Mouse (Mus musculus) forebrain, embryonic 14.5 days (tissue): ENCODE results near the gene Myof. TPM values are rescaled to one million over a fixed set of nuclear protein-coding genes. Genes with fewer than 3 reads are reported as not detected.

Source experiments
- ATAC-seq: fragments of 200-750 bp; cut with Nextera tagmentation; 2 replicates; pipeline ENCODE4 v1.8.0; 2017; ENCODE audit warnings: mild to moderate bottlenecking, moderate library complexity
- DNase-seq: peaks from one replicate; pipeline ENCODE4 v3.0.0-alpha.2; 2015; ENCODE audit warnings: low spot score
- H3K27ac ChIP-seq: fragments of 300-500 bp; sonication (generic); 2 replicates; pipeline ENCODE4 v1.5.1; 2014; ENCODE audit warnings: low read depth, mild to moderate bottlenecking, control low read depth, low read length, moderate library complexity
- H3K27me3 ChIP-seq: fragments of 300-500 bp; sonication (generic); replicated peaks from 2 replicates; pipeline ENCODE4 v1.6.1; 2014; ENCODE audit warnings: low read length, control low read depth, mixed read lengths; ENCODE audit not compliant: control insufficient read depth, insufficient read depth
- H3K36me3 ChIP-seq: fragments of 300-500 bp; sonication (generic); 2 replicates; pipeline ENCODE4 v1.6.1; 2014; ENCODE audit warnings: low read length, control low read depth; ENCODE audit not compliant: control insufficient read depth, insufficient read depth
- H3K4me1 ChIP-seq: fragments of 300-500 bp; sonication (generic); 2 replicates; pipeline ENCODE4 v1.6.1; 2014; ENCODE audit warnings: antibody characterized with exemption, low read length, control low read depth; ENCODE audit not compliant: control insufficient read depth, insufficient read depth
- H3K4me2 ChIP-seq: fragments of 300-500 bp; sonication (generic); 2 replicates; pipeline ENCODE4 v1.6.1; 2014; ENCODE audit warnings: mild to moderate bottlenecking, control low read depth, low read length
- H3K4me3 ChIP-seq: fragments of 300-500 bp; sonication (generic); 2 replicates; pipeline ENCODE4 v1.5.1; 2014; ENCODE audit warnings: low read depth, low read length, control low read depth
- H3K9ac ChIP-seq: fragments of 300-500 bp; sonication (generic); 2 replicates; pipeline ENCODE4 v1.6.1; 2014; ENCODE audit warnings: mild to moderate bottlenecking, low read length, control low read depth, moderate library complexity
- H3K9me3 ChIP-seq: fragments of 300-500 bp; sonication (generic); replicated peaks from 2 replicates; pipeline ENCODE4 v1.6.1; 2016; ENCODE audit warnings: low read length, control low read depth, mixed read lengths; ENCODE audit not compliant: control insufficient read depth
- WGBS: fragments of 180-500 bp; shearing (Covaris S2); extraction: QIAGEN DNeasy Blood & Tissue Kit; methylation state at CpG from one replicate; pipeline ENCODE4 v1.1.7; 2014; 5-methylcytosine and 5-hydroxymethylcytosine counted together
- polyA plus RNA-seq: library from polyadenylated mRNA; unstranded; fragments of >200 nt; fragmentation: Nextera tagmentation; extraction: Ambion mirVana; gene quantifications from 2 replicates; pipeline ENCODE4 v1.2.1, GENCODE M21; 2014

The Myof gene
- polyA plus RNA-seq, 1 experiment from 2014 or later = 1.4 TPM

DNA sequence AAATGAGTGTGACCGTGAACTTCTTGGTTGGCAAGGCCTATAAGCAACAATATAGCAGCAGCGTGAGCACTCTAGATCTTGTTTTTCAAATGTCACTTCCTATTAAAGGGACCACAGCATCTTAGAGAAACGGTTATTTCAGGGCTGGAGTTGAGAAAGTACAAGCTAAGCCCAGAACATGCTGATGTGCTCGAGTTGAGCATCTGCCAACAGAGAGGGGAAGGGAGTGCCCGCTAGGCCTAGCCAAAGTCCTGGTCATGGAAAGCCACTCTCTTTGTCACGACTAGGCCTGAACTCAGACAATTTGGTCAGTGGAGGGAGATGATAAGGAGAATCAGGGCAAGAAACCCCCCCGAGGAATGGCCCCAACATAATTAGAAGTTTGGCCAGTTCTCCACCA, 86.1 kb downstream of the Myof start:
- Histone ChIP-seq H3K27ac (no peak overlapping the region), H3K4me3 (no peak overlapping the region), H3K36me3 (no peaks in the 10 kb centered on the region), H3K4me1 (no peaks in the 10 kb centered on the region), H3K27me3 (no peaks in the 10 kb centered on the region), H3K4me2 (no peak overlapping the region), H3K9ac (no peak overlapping the region), H3K9me3 (no peaks in the 10 kb centered on the region)
- WGBS = 82% methylated on average over 7 of the region's 7 CpGs
- ATAC-seq (no peak), DNase-seq (no peak)

DNA sequence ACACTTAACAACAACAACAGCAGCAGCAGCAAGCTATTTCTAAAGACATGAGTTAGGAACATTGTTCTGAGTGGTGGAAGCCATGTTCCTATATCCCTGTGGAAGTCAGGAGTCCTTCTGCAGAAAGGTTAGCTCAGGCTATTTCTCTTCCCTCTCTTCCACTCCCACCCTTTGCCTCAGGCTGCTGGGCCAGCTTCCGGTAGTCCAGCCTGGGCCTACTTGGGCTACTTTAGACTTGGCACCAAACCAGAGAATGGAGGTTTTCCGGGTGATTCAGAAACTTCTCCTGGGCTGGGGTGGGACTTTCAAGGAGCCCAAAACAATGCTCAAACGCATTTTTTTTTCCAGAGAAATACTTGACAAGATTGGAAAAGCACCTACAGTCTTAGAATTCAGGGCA, 87.4 kb downstream of the Myof start:
- H3K9ac ChIP-seq = no peak overlapping the region
- H3K4me2 ChIP-seq = no peak overlapping the region
- DNase-seq (no peak), ATAC-seq (no peak)
- no peaks in the 10 kb centered on the region for H3K9me3 ChIP-seq
- no peak overlapping the region for H3K27ac ChIP-seq
- H3K4me1 ChIP-seq = no peaks in the 10 kb centered on the region
- H3K36me3 ChIP-seq = no peaks in the 10 kb centered on the region
- no peaks in the 10 kb centered on the region for H3K27me3 ChIP-seq
- WGBS = 77% methylated on average over 3 of the region's 3 CpGs
- H3K4me3 ChIP-seq = no peak overlapping the region

DNA sequence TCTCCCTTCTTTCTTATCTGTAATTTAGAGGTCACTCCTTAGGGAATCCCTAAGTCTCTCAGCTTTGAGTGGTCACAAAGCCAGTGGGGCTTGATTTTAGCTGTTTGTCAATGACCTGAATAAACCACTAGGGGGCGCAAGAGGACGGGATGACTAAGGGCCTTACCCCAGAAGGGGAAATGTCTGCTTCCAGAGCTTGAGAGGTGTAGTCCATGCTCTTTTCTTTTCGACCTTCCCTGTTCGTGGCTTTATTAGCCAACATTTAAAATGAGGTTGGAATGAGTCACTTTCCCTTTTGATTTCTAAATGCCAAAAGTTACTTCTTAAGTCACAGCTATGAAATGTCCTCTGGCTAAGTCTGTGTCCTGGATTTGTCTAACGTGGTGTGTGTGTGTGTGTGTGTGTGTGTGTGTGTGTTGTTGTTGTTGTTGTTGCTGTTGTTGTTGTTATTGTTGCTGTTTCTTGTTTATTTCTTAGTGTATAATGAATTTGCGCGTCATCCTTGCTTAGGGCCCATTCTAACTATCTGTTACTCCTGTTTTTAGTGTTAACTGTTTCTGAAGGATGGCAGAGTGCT, 87.9 kb downstream of the Myof start:
- no peak overlapping the region for H3K27ac ChIP-seq
- no peak overlapping the region for H3K9ac ChIP-seq
- no peaks in the 10 kb centered on the region for H3K27me3 ChIP-seq
- H3K4me1 ChIP-seq = no peaks in the 10 kb centered on the region
- 38% methylated on average over 7 of the region's 7 CpGs for WGBS
- no peaks in the 10 kb centered on the region for H3K9me3 ChIP-seq
- no peak overlapping the region for H3K4me2 ChIP-seq
- DNase-seq (peak; percentile 87), ATAC-seq (peak; percentile 84)
- H3K36me3 ChIP-seq = no peaks in the 10 kb centered on the region
- no peak overlapping the region for H3K4me3 ChIP-seq

DNA sequence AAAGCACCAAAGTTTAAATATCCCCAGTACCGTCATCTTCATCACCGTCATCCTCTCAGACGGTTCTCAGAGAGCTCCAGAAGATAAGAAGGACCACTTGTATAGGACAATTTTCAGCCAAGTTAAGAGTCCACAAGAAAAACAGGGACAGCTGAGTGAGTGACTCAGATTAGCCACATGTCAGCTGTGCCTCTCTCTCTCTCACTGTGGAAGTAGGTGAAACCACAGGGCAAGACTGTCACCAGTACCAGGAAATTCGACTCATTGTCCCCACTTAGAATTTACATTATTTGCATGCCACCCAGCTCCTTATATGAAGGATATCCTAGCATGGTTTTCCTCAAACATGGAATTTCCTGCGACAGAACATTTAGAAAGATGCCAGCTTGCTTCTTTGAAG, 88.6 kb downstream of the Myof start:
- no peak for ATAC-seq
- WGBS = 76% methylated on average over 5 of the region's 5 CpGs
- no peak overlapping the region for H3K4me3 ChIP-seq
- H3K27ac ChIP-seq = no peak overlapping the region
- DNase-seq = no peak
- H3K9ac ChIP-seq = no peak overlapping the region
- H3K9me3 ChIP-seq = no peaks in the 10 kb centered on the region
- H3K27me3 ChIP-seq = no peaks in the 10 kb centered on the region
- H3K36me3 ChIP-seq = no peaks in the 10 kb centered on the region
- H3K4me2 ChIP-seq = no peak overlapping the region
- no peaks in the 10 kb centered on the region for H3K4me1 ChIP-seq

DNA sequence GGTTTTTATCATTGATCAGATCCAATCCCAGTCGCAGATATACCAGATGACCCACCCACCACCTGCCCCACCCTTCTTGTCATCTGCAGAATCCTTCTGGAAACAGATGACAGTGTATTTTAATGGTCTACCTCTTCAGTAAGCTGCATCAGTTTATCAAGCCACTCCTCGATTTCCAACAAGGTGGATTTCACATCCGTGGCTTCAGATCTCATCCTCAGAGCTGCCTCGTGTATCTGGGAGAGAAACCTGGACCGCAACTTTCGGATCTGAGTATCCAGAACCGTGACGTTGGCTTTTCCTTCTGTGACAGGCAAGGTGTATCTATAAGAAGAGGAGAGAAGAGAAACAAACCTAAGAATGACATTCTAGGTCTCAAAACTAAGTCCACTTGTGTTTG, 89.1 kb downstream of the Myof start:
- Histone ChIP-seq H3K9me3 (no peaks in the 10 kb centered on the region), H3K9ac (no peak overlapping the region), H3K36me3 (no peaks in the 10 kb centered on the region), H3K4me1 (no peaks in the 10 kb centered on the region), H3K27me3 (no peaks in the 10 kb centered on the region), H3K27ac (no peak overlapping the region), H3K4me3 (no peak overlapping the region), H3K4me2 (no peak overlapping the region)
- DNase-seq = no peak
- ATAC-seq = no peak
- WGBS = 89% methylated on average over 8 of the region's 8 CpGs

DNA sequence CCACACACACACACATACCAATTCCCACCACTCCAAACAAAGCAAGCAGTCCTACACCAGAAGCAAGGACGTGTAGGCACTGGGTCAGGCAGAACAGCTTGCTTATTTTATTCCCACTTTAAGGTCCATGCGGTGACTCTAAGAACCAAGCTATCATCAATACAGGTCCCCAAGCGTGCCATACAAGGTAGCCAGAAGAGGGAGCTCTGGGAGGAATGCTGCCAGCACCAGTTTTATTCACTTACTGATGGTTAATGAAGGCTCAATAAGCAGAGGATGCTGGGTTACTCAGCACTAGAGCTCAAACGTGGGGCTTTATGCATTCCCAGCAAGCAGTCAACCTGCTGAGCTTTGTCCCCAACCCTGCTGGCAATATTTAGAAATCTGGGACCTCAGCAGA, 96.7 kb downstream of the Myof start:
- Histone ChIP-seq H3K9me3 (no peaks in the 10 kb centered on the region), H3K36me3 (no peaks in the 10 kb centered on the region), H3K9ac (no peak overlapping the region), H3K4me1 (no peaks in the 10 kb centered on the region), H3K4me3 (no peak overlapping the region), H3K27ac (no peak overlapping the region), H3K4me2 (no peak overlapping the region), H3K27me3 (no peaks in the 10 kb centered on the region)
- DNase-seq (peak; percentile 60), ATAC-seq (no peak)
- 15% methylated on average over 4 of the region's 4 CpGs for WGBS

DNA sequence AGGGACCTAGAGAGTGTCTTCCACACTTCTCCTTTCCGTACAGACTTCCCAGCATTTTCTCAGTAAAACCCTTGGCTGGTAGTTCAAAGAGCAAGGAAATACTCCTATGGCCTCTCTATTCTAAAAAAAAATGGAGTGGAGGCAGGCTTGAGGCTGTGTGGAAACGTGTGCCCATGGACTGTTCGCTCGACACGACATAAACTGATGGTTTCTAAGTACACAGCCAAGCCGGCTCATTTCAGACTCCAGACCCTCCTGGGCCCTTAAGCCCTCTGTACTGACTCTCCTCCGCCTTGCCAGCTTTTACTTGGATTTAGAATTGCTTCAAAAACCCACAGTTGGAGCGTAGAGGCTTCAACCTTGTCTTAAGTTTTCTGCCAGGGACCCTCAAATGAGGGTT, 97.3 kb downstream of the Myof start:
- DNase-seq = no peak
- 85% methylated on average over 8 of the region's 8 CpGs for WGBS
- no peaks in the 10 kb centered on the region for H3K9me3 ChIP-seq

DNA sequence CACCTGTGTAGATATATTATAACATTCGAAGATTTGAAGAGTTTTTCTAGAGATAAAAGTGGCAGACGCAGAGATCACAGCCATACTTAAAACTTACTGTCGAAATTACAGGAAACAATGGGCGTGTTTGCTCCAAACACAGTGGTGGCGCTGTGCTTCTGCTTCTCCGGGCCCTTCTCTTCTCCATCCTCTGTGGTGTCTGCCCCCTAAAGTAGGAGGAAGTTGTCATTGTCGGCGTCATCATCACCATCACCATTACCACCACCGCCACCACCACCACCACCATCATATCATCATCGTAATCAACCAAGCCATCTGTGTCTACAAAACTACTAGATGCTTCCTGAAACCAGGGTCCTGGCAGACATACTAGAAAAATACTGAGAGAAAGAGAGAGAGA, 104.2 kb downstream of the Myof start:
- Histone ChIP-seq H3K4me1 (no peaks in the 10 kb centered on the region), H3K36me3 (no peaks in the 10 kb centered on the region), H3K4me3 (no peak overlapping the region), H3K9ac (no peak overlapping the region), H3K4me2 (no peak overlapping the region), H3K27me3 (no peaks in the 10 kb centered on the region), H3K9me3 (no peaks in the 10 kb centered on the region), H3K27ac (no peak overlapping the region)
- 84% methylated on average over 10 of the region's 10 CpGs for WGBS
- DNase-seq (no peak), ATAC-seq (no peak)

More for the DNA sequence above, 97.3 kb downstream of the Myof start:
- Histone ChIP-seq H3K27ac (no peak overlapping the region), H3K4me3 (no peak overlapping the region), H3K9ac (no peak overlapping the region), H3K27me3 (no peaks in the 10 kb centered on the region), H3K4me2 (no peak overlapping the region), H3K36me3 (no peaks in the 10 kb centered on the region), H3K4me1 (no peaks in the 10 kb centered on the region)
- no peak for ATAC-seq

DNA sequence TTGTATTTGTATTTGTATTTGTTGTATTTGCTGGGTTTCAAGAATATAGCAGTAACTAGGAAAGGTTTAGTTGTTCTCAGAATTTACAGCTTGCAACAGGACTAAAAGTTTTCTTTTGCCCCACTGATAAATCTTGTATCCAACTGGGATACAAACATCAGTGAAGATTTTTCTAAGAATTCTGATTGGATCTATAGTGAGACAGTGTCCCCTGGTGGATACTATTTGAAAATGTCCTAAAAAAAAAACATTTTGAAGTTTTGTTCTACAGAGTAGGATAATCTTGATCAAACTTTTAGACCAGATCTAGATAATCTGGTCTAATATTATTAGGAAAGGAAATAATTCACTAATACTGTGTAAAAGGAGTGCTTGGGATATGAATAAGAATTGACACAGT, 106.3 kb downstream of the Myof start:
- no peak overlapping the region for H3K27ac ChIP-seq
- H3K36me3 ChIP-seq = no peaks in the 10 kb centered on the region
- no peaks in the 10 kb centered on the region for H3K27me3 ChIP-seq
- no peaks in the 10 kb centered on the region for H3K4me1 ChIP-seq
- no peaks in the 10 kb centered on the region for H3K9me3 ChIP-seq
- no peak overlapping the region for H3K9ac ChIP-seq
- ATAC-seq (no peak), DNase-seq (peak; percentile 48)
- no peak overlapping the region for H3K4me2 ChIP-seq
- no peak overlapping the region for H3K4me3 ChIP-seq
